21 mouse cellular contexts compared by ENCODE assay signal in the genomic region with DNA sequence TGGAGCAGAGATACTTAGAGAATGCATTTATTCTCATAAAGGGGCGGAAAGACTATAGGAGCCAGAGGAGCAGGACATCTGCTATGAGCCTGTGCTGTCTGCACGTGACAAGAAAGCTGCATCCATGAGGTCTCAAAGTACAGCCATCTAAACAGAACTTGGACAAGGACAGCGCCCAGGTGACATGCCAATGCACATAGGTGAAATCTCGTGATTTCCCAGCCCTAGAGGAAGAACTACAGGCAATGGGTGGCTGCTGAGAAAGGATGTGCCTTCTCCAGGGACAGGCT.
A peak's percentile ranks its signal among the peaks of the same experiment; 100 is the strongest.
DNase-seq lines count a peak whose midpoint lies in the region; TF ChIP-seq lines count a peak whose summit lies in the region.
"Had no signal": no experiment of that assay in that cellular context is flagged by ENCODE, and none has a peak within 500 bp of the region (broad histone marks: within the 10 kb centered on the region; RNA-seq: fewer than 3 reads in every experiment).

No protein-coding gene starts in this region.

- peak overlapping the region; percentile 64 for H3K27ac ChIP-seq in bone marrow macrophage, adult 2 months (ENCODE audit: insufficient read depth, low read depth, low read length)
- H3K27ac ChIP-seq: embryonic facial prominence, embryonic 15.5 days; forebrain, embryonic 10.5 days; forebrain, embryonic 15.5 days; gastrocnemius, adult 2 months; hindbrain, embryonic 10.5 days; hindbrain, embryonic 14.5 days had no signal

- no peak overlapping the region for H3K4me3 ChIP-seq in bone marrow macrophage, adult 2 months (ENCODE audit: insufficient read depth, low read length)
- H3K4me3 ChIP-seq: embryonic facial prominence, embryonic 15.5 days; erythroblast, embryonic 14.5 days; forebrain, embryonic 10.5 days; forebrain, embryonic 15.5 days; gastrocnemius, adult 2 months; heart, embryonic 12.5 days; hindbrain, embryonic 10.5 days had no signal

- H3K4me1 ChIP-seq in bone marrow macrophage, adult 2 months (ENCODE audit: control insufficient read depth, insufficient read depth, low read length): peaks cover 20% of the 10 kb centered on the region
- H3K4me1 ChIP-seq: embryonic facial prominence, embryonic 15.5 days; forebrain, embryonic 10.5 days; forebrain, embryonic 15.5 days; heart, embryonic 12.5 days; hindbrain, embryonic 10.5 days had no signal

- TF ChIP-seq CTCF in bone marrow macrophage, adult 2 months (IDR thresholded peaks at IDR 0.05; ENCODE audit: low read depth, low read length): no peak

- no peak for TF ChIP-seq POLR2A in bone marrow macrophage, adult 2 months (IDR thresholded peaks at IDR 0.05; ENCODE audit: borderline replicate concordance, low read depth, low read length)

- intact Hi-C loops in left cerebral cortex, postnatal 36 days (cut with DNase I): no loop called here

- peak; percentile 40 to 48 for DNase-seq in left cerebral cortex, postnatal 36 days (ENCODE audit: low spot score in 2 of 2)
- no peak for DNase-seq in left cerebral cortex, adult 11 months (ENCODE audit: low spot score)
- DNase-seq in brain, adult 2 months (ENCODE audit: low read depth, low spot score): peak; percentile 53
- peak; percentile 57 for DNase-seq in telencephalon, adult 2 months (ENCODE audit: low read depth, low spot score)
- no peak for DNase-seq in kidney, postnatal 25 days
- DNase-seq: adrenal gland, adult 2 months; adrenal gland, postnatal 25 days; cerebellum, adult 11 months; cerebellum, adult 8-10 months; cerebellum, postnatal 14 days; embryo, embryonic 11 days; gastrocnemius, adult 2 months; gastrocnemius, postnatal 25 days had no signal

Comparison
In these comparisons a context has a peak if more than half of its experiments do, and no peak if none do; other contexts are left out.
1. DNase-seq: peak in left cerebral cortex, postnatal 36 days (2 of 2), brain, adult 2 months (single experiment) and telencephalon, adult 2 months (single experiment); none in left cerebral cortex, adult 11 months (single experiment) and kidney, postnatal 25 days (0 of 2).